Mouse (Mus musculus) lung, postnatal 0 days (tissue): ENCODE measurements at regions not wholly inside any gene's neighbourhood (a gene's known extent, or its start where the extent isn't known, plus 50 kb on each side); places are given as distances from the start of the nearest gene placed in this dataset.

Experiments used
- CTCF ChIP-seq: IDR thresholded peaks from 2 replicates; pipeline ENCODE4 v1.5.1; 2016; ENCODE audit warnings: antibody characterized with exemption, mild to moderate bottlenecking
- EP300 ChIP-seq: IDR thresholded peaks from 2 replicates; pipeline ENCODE4 v1.6.1; 2016; ENCODE audit warnings: antibody characterized with exemption, mild to moderate bottlenecking, control low read depth

DNA sequence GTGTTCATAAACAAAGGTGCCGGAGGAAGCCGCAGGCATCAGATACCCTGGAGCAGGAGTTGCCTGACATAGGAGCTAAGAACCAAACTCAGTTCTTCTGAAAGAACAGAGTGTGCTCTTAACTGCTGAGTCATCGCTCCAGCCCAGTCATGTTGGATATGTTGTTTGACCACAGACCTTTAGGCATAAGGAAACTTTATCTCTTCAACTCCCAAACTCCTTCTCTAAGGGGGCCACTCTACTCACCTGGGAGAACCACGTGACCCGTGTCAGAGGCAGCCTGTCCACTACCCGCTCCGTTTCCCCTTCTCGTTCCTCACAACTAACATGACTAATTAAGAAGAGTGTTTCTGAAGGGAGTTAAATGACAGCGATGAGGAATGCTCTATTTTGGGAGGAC, 103.2 kb downstream of the Hlx start:
- TF ChIP-seq CTCF = no peak
- no peak for TF ChIP-seq EP300
